Mouse (Mus musculus) kidney, adult 18-20 months (tissue): Measurements from ENCODE around the gene Cebpg.

ENCODE experiments used
- DNase-seq: peaks from one replicate; pipeline ENCODE4 v3.0.0; 2021

Cebpg gene

DNA sequence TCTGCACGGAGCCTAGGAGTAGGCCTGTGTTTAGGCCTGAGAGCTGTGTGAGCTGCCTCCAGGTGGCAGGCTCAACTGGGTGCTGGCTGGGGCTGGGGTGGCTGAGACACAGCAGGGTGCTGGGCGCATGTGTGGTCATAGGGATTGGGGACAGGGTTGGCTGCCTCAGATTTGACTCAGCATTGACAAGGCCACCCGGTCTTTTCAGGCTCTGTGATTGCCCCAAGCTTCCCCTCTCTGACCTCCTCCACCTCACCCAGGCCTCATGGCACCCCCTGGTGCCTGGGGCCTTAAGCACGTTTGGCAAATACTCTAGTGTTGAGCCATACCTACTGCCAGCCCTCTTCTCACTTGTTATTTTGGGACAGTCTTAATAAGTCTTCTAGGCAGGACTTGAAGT, 33.1 kb downstream of the Cebpg start:
- no peak for DNase-seq

DNA sequence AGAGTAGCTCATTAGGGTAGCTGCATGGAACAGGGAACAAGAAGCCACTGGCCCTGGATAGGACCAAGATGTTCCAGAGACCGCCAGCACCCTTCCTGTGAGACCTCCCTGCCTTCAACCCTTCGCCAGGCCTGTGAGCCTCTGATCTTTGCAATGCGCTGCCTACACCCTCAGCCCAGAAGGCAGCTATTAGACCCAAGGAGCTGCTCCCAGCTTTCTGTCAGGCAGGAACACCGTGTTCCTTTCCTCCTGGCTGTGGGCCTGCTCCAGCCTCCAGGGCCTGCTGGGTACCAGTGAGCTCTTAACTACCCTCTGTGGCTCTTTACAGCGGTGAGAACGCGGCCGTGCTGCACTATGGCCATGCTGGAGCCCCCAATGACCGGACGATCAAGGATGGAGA, 35.0 kb downstream of the Cebpg start:
- DNase-seq, result no peak

DNA sequence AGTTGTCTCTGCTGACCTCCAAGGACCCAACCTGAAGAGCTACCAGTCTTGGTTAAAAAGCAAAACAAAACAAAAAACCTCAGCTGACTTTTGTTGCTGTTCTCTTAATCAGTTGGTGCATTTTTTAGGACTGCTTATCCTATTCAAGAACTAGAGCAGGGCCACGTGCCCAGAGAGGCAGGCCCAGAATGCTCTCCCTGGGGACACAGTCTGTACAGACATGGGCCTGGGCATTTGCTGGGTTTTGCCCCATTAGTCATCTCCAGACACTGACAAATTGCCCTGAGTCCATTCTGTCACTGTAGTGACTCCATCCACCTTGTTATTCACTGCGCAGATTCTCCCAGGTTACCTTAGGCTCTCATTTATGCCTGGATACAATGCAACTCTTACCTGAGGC, 41.1 kb downstream of the Cebpg start:
- DNase-seq, result no peak

DNA sequence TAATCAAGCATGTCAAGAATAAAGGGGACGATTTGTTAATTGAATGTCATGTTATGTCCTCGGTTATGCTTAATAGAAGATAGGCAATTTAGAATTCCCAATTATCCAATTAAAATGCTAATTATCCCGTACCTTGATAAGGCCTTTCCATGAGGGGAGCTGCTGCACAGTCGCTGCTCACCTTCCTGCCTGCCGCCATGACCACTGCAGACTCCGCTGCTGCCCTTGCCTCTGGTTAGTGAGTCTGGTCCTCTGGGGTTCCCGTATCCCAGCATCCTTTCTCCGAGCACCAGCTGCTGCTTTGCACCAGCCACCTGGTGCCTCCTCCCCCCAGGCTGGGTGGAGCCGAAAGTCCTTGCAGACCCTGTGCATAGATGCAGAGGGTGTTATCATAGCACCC, 43.1 kb downstream of the Cebpg start:
- DNase-seq, result no peak

DNA sequence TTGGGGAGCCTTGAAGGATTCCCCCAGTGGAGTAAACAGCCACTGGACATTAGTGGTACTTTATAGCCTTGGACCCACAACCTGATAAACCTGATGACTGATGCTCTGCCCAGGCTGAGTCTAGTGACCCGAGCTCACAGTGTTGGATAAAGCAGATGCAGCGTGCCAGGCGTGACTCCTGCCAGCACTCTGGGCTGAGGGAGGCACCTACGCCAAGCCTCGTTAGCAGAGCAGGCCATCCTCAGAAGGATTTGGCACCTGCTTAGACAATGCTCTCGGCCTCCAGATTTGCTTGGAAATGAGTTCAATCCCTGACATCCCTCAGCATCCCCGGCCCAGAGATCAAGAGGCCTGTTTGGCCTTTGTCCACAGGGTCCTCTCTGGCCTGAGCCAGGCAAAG, 49.7 kb downstream of the Cebpg start:
- no peak for DNase-seq

DNA sequence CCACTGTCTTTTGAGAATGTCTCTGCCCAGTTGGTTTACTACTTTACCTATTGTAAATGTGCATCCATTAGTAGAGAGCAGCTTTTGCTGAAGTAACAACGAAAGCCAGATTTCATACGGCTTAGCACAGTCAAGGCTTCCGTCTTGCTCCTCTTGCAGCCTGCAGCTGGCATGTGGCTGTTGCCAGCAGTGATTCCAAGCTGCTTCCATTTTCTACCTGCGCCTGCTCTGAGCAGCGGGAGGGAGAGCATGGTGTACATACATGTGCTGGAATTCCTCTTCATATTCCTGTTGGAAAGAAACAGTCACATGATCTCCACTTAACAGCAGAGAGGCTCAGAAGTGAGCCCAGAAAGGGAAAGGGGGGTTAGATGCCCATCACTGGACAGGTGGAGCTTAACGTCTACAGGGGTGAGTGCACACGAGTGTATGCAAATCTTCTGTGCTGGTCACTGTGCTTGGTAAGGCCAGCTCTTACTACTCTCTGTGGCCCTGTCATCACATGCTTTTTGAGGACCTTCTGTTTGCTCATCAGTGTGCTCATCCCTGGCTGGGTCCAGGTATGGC, 53.1 kb downstream of the Cebpg start:
- DNase-seq, result no peak

DNA sequence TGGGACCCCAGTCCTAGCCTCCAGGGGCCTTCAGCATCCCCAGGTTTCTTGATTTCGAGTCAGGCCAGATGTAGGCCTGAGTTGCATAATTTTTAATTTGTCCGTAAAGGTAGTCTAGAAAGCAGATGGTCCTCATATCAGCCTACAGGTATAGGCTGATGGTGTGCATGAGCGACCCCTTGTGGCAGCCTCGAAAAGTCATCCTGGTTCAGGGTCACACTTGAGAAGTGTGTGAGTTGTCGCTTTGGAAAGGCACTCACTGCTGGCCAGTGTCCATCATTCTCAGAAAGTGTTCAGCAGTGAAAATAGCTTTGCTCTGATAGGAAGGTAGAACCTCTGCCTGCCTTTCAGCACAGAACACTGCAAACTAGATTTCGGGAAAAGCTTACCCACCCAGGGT, 55.5 kb downstream of the Cebpg start:
- DNase-seq, result peak; percentile 51
